Mouse (Mus musculus): ENCODE results near the gene Srebf1. TPM values are rescaled to one million over a fixed set of nuclear protein-coding genes. Genes with fewer than 3 reads are reported as not detected.
A peak's percentile ranks its signal among the peaks of the same experiment; 100 is the strongest.

Gene Srebf1
- polyA plus RNA-seq, 1 experiment: 64.1 TPM

- Histone ChIP-seq H3K79me3 (ENCODE audit: low read depth) (peaks cover 32% of the 10 kb centered on the region), H3K27me3 (ENCODE audit: control insufficient read depth, insufficient read depth, insufficient read length) (no peaks in the 10 kb centered on the region), H3K36me3 (ENCODE audit: control insufficient read depth, insufficient read depth) (peaks cover 27% of the 10 kb centered on the region), H3ac (ENCODE audit: control insufficient read depth, insufficient read length, low read depth) (no peak overlapping the region), H3K4me3 (ENCODE audit: insufficient read depth, poor library complexity, severe bottlenecking) (no peak overlapping the region), H3K79me2 (ENCODE audit: control insufficient read depth, insufficient read depth) (peaks cover 80% of the 10 kb centered on the region)
- no peak for TF ChIP-seq FOSL1 (IDR thresholded peaks at IDR 0.05; ENCODE audit: insufficient read depth, low read length, poor library complexity, severe bottlenecking)
- TF ChIP-seq MAX (IDR thresholded peaks at IDR 0.05): no peak
- no peak for TF ChIP-seq CTCF (IDR thresholded peaks at IDR 0.05; ENCODE audit: control insufficient read depth, insufficient read depth, insufficient read length)
- no peak for TF ChIP-seq MYOD1 (IDR thresholded peaks at IDR 0.05; ENCODE audit: control insufficient read depth, insufficient read length, low read depth)
- TF ChIP-seq CEBPB (IDR thresholded peaks at IDR 0.05; ENCODE audit: low read depth): no peak
- TF ChIP-seq USF1 (IDR thresholded peaks at IDR 0.05; ENCODE audit: low read depth): no peak
- no peak for TF ChIP-seq MYOG (IDR thresholded peaks at IDR 0.05; ENCODE audit: control insufficient read depth, extremely low read depth, insufficient read length)
Observed at GRCm38 (mm10) chr11:60161146-60161874, 61.1 kb downstream of the Srebf1 start.

DNA sequence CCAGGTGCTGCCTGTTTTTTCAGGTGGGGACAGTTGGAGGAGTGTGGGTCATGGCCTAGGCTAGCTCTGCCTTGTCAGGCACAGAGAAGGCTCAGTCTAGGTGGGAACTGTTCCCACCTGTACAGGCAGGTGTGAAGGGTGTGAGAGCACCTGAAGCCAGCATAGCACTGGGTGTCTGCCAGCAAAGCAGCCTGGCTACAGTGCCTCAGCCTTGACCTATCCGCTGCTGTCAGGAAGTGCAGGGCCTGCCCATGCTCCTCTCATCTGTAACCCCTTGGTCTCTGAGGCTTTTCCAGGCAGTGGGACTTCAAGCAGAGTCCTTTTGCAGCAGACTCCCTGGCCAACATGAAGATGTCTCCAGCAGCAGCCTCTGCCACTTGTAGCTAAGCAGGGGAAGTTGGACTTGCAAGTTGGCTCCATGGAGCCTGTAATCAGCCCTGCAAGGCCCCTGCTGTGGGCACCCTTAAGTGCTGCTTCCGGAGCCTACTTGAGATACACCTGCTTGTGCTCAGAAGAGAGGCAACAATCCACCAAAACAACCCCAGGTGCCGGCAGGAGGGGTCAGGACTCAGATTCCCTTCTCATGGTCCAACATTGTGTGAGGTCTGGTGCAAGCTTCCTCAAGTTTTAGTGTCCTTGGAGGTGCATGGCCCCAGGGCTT lies 61.8 kb downstream of the Srebf1 start:
- Histone ChIP-seq H3K27me3 (ENCODE audit: control insufficient read depth, insufficient read depth, insufficient read length) (no peaks in the 10 kb centered on the region), H3K4me3 (ENCODE audit: insufficient read depth, poor library complexity, severe bottlenecking) (no peak overlapping the region), H3K79me2 (ENCODE audit: control insufficient read depth, insufficient read depth) (peaks cover 81% of the 10 kb centered on the region), H3K79me3 (ENCODE audit: low read depth) (peaks cover 31% of the 10 kb centered on the region), H3K36me3 (ENCODE audit: control insufficient read depth, insufficient read depth) (peaks cover 31% of the 10 kb centered on the region), H3ac (ENCODE audit: control insufficient read depth, insufficient read length, low read depth) (no peak overlapping the region)
- TF ChIP-seq MYOD1 (IDR thresholded peaks at IDR 0.05; ENCODE audit: control insufficient read depth, insufficient read length, low read depth) (no peak), MAX (IDR thresholded peaks at IDR 0.05) (no peak)

GRCm38 (mm10) chr11:60159955-60160354 lies 62.4 kb downstream of the Srebf1 start:
- no peak overlapping the region for H3ac ChIP-seq (ENCODE audit: control insufficient read depth, insufficient read length, low read depth)
- no peak overlapping the region for H3K4me3 ChIP-seq (ENCODE audit: insufficient read depth, poor library complexity, severe bottlenecking)
- TF ChIP-seq MYOD1 (IDR thresholded peaks at IDR 0.05; ENCODE audit: control insufficient read depth, insufficient read length, low read depth): no peak
- TF ChIP-seq USF1 (IDR thresholded peaks at IDR 0.05; ENCODE audit: low read depth): no peak
- H3K36me3 ChIP-seq (ENCODE audit: control insufficient read depth, insufficient read depth): peaks cover 35% of the 10 kb centered on the region
- H3K79me3 ChIP-seq (ENCODE audit: low read depth): peaks cover 30% of the 10 kb centered on the region
- H3K79me2 ChIP-seq (ENCODE audit: control insufficient read depth, insufficient read depth): peaks cover 84% of the 10 kb centered on the region
- no peaks in the 10 kb centered on the region for H3K27me3 ChIP-seq (ENCODE audit: control insufficient read depth, insufficient read depth, insufficient read length)

DNA sequence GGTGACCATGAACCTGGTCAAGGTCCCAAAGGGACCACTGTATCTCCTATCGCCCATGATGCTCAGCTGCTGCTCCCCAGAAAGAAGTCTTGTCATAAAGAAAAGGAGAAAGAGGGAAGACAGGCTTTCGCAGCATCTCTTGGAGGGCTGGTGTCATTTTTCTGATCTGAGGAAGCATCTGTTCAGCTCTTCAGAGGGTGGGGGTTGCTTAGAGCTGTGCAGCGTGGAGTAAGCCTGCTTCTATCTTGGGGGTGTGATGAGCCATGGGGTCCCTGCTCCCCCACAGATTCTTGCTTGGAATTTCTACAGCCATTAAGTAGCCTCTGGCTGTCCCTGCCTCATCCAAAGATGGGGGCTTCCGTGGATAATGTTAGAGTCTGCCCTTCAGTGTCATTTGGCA lies 64.1 kb downstream of the Srebf1 start:
- TF ChIP-seq MYOD1 (IDR thresholded peaks at IDR 0.05; ENCODE audit: control insufficient read depth, insufficient read length, low read depth) (no peak), CTCF (IDR thresholded peaks at IDR 0.05; ENCODE audit: control insufficient read depth, insufficient read depth, insufficient read length) (no peak), USF1 (IDR thresholded peaks at IDR 0.05; ENCODE audit: low read depth) (no peak), FOSL1 (IDR thresholded peaks at IDR 0.05; ENCODE audit: insufficient read depth, low read length, poor library complexity, severe bottlenecking) (no peak), CEBPB (IDR thresholded peaks at IDR 0.05; ENCODE audit: low read depth) (no peak), MAX (IDR thresholded peaks at IDR 0.05) (no peak), MYOG (IDR thresholded peaks at IDR 0.05; ENCODE audit: control insufficient read depth, extremely low read depth, insufficient read length) (no peak)
- peaks cover 76% of the 10 kb centered on the region for H3K79me2 ChIP-seq (ENCODE audit: control insufficient read depth, insufficient read depth)
- peaks cover 42% of the 10 kb centered on the region for H3K36me3 ChIP-seq (ENCODE audit: control insufficient read depth, insufficient read depth)
- H3K27me3 ChIP-seq (ENCODE audit: control insufficient read depth, insufficient read depth, insufficient read length): no peaks in the 10 kb centered on the region
- no peak overlapping the region for H3ac ChIP-seq (ENCODE audit: control insufficient read depth, insufficient read length, low read depth)
- H3K79me3 ChIP-seq (ENCODE audit: low read depth): peaks cover 24% of the 10 kb centered on the region
- H3K4me3 ChIP-seq (ENCODE audit: insufficient read depth, poor library complexity, severe bottlenecking): no peak overlapping the region

DNA sequence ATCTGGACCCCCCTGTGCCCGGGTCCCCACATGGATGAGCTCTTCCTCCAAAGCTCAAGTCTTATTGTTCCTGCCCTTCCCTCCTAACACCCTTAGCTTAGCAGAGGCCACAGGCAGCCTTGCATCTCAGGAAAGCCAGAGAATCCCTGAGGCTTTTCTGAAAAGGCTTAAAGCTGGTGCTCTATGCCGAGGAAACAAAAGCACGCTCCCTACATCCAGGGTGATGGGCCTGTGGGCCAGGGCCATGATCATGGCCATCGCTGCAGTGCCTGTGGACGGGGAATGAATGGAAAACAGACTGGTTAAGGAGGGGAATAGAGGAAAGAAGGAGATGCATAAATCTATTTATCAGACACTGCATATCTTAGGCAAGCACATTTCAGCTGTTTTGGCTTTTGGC lies 66.7 kb downstream of the Srebf1 start:
- Histone ChIP-seq H3ac (ENCODE audit: control insufficient read depth, insufficient read length, low read depth) (no peak overlapping the region), H3K4me3 (ENCODE audit: insufficient read depth, poor library complexity, severe bottlenecking) (no peak overlapping the region), H3K79me3 (ENCODE audit: low read depth) (peaks cover 28% of the 10 kb centered on the region), H3K79me2 (ENCODE audit: control insufficient read depth, insufficient read depth) (peaks cover 71% of the 10 kb centered on the region), H3K27me3 (ENCODE audit: control insufficient read depth, insufficient read depth, insufficient read length) (no peaks in the 10 kb centered on the region), H3K36me3 (ENCODE audit: control insufficient read depth, insufficient read depth) (peaks cover 58% of the 10 kb centered on the region)
- TF ChIP-seq USF1 (IDR thresholded peaks at IDR 0.05; ENCODE audit: low read depth) (no peak), MYOD1 (IDR thresholded peaks at IDR 0.05; ENCODE audit: control insufficient read depth, insufficient read length, low read depth) (no peak), CEBPB (IDR thresholded peaks at IDR 0.05; ENCODE audit: low read depth) (no peak), CTCF (IDR thresholded peaks at IDR 0.05; ENCODE audit: control insufficient read depth, insufficient read depth, insufficient read length) (no peak), MAX (IDR thresholded peaks at IDR 0.05) (no peak), MYOG (IDR thresholded peaks at IDR 0.05; ENCODE audit: control insufficient read depth, extremely low read depth, insufficient read length) (no peak), FOSL1 (IDR thresholded peaks at IDR 0.05; ENCODE audit: insufficient read depth, low read length, poor library complexity, severe bottlenecking) (no peak)

- Histone ChIP-seq H3K79me3 (ENCODE audit: low read depth) (peaks cover 23% of the 10 kb centered on the region), H3K27me3 (ENCODE audit: control insufficient read depth, insufficient read depth, insufficient read length) (no peaks in the 10 kb centered on the region), H3K36me3 (ENCODE audit: control insufficient read depth, insufficient read depth) (peaks cover 61% of the 10 kb centered on the region), H3K4me3 (ENCODE audit: insufficient read depth, poor library complexity, severe bottlenecking) (no peak overlapping the region), H3ac (ENCODE audit: control insufficient read depth, insufficient read length, low read depth) (no peak overlapping the region), H3K79me2 (ENCODE audit: control insufficient read depth, insufficient read depth) (peaks cover 67% of the 10 kb centered on the region)
- TF ChIP-seq MYOD1 (IDR thresholded peaks at IDR 0.05; ENCODE audit: control insufficient read depth, insufficient read length, low read depth): peak; percentile 86
- no peak for TF ChIP-seq CTCF (IDR thresholded peaks at IDR 0.05; ENCODE audit: control insufficient read depth, insufficient read depth, insufficient read length)
- no peak for TF ChIP-seq CEBPB (IDR thresholded peaks at IDR 0.05; ENCODE audit: low read depth)
- peak; percentile 79 for TF ChIP-seq MAX (IDR thresholded peaks at IDR 0.05)
- TF ChIP-seq USF1 (IDR thresholded peaks at IDR 0.05; ENCODE audit: low read depth): no peak
- TF ChIP-seq MYOG (IDR thresholded peaks at IDR 0.05; ENCODE audit: control insufficient read depth, extremely low read depth, insufficient read length): no peak
Observed at GRCm38 (mm10) chr11:60153936-60154335, 68.4 kb downstream of the Srebf1 start.

Data from C2C12 (cell line).